Mouse (Mus musculus) lung, embryonic 16.5 days (tissue): ENCODE results near the gene Tmem88b. TPM values are rescaled to one million over a fixed set of nuclear protein-coding genes. Genes with fewer than 3 reads are reported as not detected.
A peak's percentile ranks its signal among the peaks of the same experiment; 100 is the strongest.

Source experiments
- ATAC-seq: fragments of 200-750 bp; cut with Nextera tagmentation; 2 replicates; pipeline ENCODE4 v1.8.0; 2017; ENCODE audit warnings: low read depth, mild to moderate bottlenecking, moderate library complexity
- H3K27ac ChIP-seq: fragments of 300-500 bp; sonication (generic); 2 replicates; pipeline ENCODE4 v1.5.1; 2014; ENCODE audit warnings: mild to moderate bottlenecking, control low read depth, low read length
- H3K27me3 ChIP-seq: fragments of 300-500 bp; sonication (generic); 2 replicates; pipeline ENCODE4 v1.6.1; 2014; ENCODE audit warnings: low read depth, low read length, mixed read lengths; ENCODE audit not compliant: control insufficient read depth, insufficient read depth
- H3K36me3 ChIP-seq: fragments of 300-500 bp; sonication (generic); 2 replicates; pipeline ENCODE4 v1.6.1; 2014; ENCODE audit warnings: low read length; ENCODE audit not compliant: control insufficient read depth, insufficient read depth
- H3K4me1 ChIP-seq: fragments of 300-500 bp; sonication (generic); replicated peaks from 2 replicates; pipeline ENCODE4 v1.6.1; 2014; ENCODE audit warnings: low read length, mixed read lengths; ENCODE audit not compliant: control insufficient read depth, insufficient read depth
- H3K4me2 ChIP-seq: fragments of 300-500 bp; sonication (generic); 2 replicates; pipeline ENCODE4 v1.6.1; 2014; ENCODE audit warnings: low read depth, low read length, control low read depth
- H3K4me3 ChIP-seq: fragments of 300-500 bp; sonication (generic); 2 replicates; pipeline ENCODE4 v1.5.1; 2014; ENCODE audit warnings: mild to moderate bottlenecking, low read length, control low read depth
- H3K9ac ChIP-seq: fragments of 300-500 bp; sonication (generic); 2 replicates; pipeline ENCODE4 v1.6.1; 2014; ENCODE audit warnings: low read length, control low read depth
- H3K9me3 ChIP-seq: fragments of 300-500 bp; sonication (generic); 2 replicates; pipeline ENCODE4 v1.6.1; 2016; ENCODE audit warnings: low read length; ENCODE audit not compliant: control insufficient read depth
- WGBS: fragments of 180-500 bp; shearing (Covaris S2); extraction: QIAGEN DNeasy Blood & Tissue Kit; methylation state at CpG from one replicate; pipeline ENCODE4 v1.1.7; 2014; 5-methylcytosine and 5-hydroxymethylcytosine counted together
- microRNA-seq: library from miRNA; unstranded; fragments of <30 nt; microRNA quantifications from one replicate; pipeline ENCODE4, GENCODE M21; 2016
- polyA plus RNA-seq: library from polyadenylated mRNA; unstranded; fragments of >200 nt; fragmentation: Nextera tagmentation; extraction: Ambion mirVana; gene quantifications from 2 replicates; pipeline ENCODE4 v1.2.1, GENCODE M21; 2015

Gene Tmem88b
- polyA plus RNA-seq, 1 experiment from 2014 or later, result 0.21 TPM

DNA sequence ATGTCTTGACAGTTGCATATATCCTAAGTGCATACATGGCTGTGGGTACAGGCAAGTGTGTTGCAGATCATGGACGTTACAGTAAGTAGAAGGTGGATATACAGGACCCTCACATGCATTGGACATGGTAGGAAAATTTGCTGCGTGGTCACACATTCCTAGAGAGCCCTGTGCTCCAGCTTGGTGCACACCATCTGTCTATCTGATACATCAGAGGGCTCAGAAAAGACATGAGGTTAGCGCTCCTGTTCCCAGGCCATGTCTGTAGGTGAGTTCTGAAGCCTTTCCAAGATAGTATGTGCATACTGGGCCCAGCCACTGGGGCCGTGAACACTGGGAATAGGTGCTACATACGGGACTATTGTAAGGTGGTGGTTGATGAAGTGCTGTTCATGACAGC lies 49.3 kb downstream of the Tmem88b start:
- no peak for ATAC-seq
- Histone ChIP-seq H3K4me3 (no peak overlapping the region), H3K36me3 (peaks cover 10% of the 10 kb centered on the region; the same call in 1 of the 2 replicates), H3K9me3 (no peaks in the 10 kb centered on the region), H3K9ac (no peak overlapping the region), H3K27ac (no peak overlapping the region), H3K27me3 (no peaks in the 10 kb centered on the region), H3K4me1 (peaks cover 11% of the 10 kb centered on the region), H3K4me2 (no peak overlapping the region)
- WGBS, result 83% methylated on average over 5 of the region's 5 CpGs

DNA sequence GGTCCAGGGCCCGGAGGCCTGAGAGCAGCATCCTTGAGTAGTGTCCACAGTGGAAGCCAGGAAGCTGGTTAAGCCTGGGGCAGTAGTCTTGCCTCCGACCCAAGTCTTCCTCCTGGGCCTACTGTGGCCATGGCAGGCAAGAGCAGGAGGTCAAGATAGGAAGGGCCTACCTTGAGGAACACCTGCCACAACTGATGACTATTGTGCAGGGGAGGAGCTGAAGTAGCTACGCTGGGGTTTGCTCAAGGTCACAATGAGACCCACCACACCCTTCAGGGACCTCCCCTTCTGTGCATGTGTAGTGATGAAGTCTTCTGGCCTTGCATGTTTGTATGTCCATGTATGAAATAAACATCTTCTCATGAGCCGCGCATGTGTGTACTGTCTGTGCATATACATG lies 49.9 kb downstream of the Tmem88b start:
- Histone ChIP-seq H3K9me3 (no peaks in the 10 kb centered on the region), H3K4me3 (peak overlapping the region; percentile 80), H3K27ac (no peak overlapping the region), H3K9ac (peak overlapping the region; percentile 80), H3K27me3 (no peaks in the 10 kb centered on the region), H3K4me2 (peak overlapping the region; percentile 83), H3K36me3 (peaks cover 11% of the 10 kb centered on the region; the same call in 1 of the 2 replicates), H3K4me1 (peaks cover 11% of the 10 kb centered on the region)
- no peak for ATAC-seq
- WGBS, result 65% methylated on average over 5 of the region's 5 CpGs

DNA sequence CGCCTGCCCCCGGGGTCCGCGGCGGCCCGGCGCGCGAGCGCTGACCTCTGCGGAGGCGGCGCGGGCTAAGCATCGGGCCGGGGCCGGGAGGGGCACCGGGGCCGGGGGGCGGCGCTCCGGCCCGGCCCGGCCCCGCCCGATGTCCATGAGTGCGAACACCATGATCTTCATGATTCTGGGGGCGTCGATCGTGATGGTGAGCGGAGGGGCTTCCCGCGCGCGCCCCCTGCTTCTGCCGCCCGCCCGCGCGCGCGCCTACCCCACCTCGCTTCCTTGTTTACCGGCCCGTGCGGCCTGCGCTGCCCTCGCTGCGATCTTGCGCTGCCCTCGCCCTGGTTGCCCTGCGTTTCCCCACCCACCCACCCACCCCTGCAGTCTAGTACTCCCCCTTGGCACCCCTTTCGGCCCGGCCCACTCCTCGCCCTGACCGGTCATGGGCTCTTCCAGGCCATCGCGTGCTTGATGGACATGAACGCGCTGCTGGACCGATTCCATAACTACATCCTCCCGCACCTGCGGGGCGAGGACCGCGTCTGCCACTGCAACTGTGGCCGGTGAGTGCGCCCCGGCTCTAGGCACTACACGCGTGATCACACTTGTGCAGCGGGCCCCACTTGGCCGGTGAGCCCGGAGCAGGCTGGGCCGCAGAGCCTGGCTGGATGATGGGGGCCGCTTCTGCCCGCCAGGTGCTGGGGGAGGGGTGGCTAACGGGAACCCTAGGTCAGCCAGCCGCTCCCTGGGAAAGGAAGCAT lies 50.5 kb downstream of the Tmem88b start:
- H3K36me3 ChIP-seq, result peaks cover 5% of the 10 kb centered on the region; the same call in 1 of the 2 replicates
- under 1% methylated on average over 61 of the region's 79 CpGs for WGBS

DNA sequence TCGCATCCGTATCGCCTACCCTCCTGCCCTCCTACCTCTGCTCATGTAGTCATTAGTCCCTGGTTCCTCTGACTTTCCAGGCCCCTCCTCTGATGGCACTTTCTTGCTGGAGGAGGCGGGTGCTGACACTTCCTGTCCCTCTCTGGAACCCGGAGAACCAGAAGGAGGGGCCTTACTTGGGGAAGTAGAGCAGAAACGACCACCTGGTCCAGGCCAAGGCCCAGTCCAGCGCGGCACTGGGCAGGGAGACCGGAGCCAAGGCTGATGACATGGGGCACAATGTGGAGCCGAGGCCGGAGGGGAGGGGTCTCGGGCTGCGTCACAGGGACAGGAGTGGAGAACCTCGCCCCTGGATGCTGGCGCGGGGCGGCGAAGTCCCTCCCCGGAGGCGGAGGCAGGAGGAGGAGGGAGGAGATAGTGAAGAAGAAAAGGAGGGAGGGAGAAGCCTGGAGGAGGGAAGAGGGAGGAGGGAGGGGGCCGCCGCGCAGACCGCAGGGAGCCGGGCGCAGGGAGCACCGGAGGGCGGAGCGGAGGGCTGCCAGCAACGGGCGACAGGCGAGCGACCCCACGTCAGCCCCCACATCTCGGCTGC lies 51.2 kb downstream of the Tmem88b start, which contains the start of gene Tmem240:
Tmem240 (plus strand) TSS at position 451 of the 592 bp plus-strand sequence.
- Histone ChIP-seq H3K9ac (peak within 1 kb of the TSS; percentile 80), H3K27me3 (no peaks in the 10 kb centered on the region), H3K4me1 (peaks cover 11% of the 10 kb centered on the region), H3K27ac (peak within 1 kb of the TSS; percentile 62), H3K36me3 (peaks cover 2% of the 10 kb centered on the region; the same call in 1 of the 2 replicates), H3K4me3 (peak within 1 kb of the TSS; percentile 80), H3K9me3 (no peaks in the 10 kb centered on the region), H3K4me2 (peak within 1 kb of the TSS; percentile 83)
- ATAC-seq, result peak; percentile 95
- under 1% methylated on average over 32 of the region's 35 CpGs for WGBS

More for the DNA sequence above, 50.5 kb downstream of the Tmem88b start:
- peak; percentile 82 for ATAC-seq
- H3K9ac ChIP-seq, result peak overlapping the region; percentile 80
- H3K9me3 ChIP-seq, result no peaks in the 10 kb centered on the region
- peaks cover 11% of the 10 kb centered on the region for H3K4me1 ChIP-seq
- peak overlapping the region; percentile 83 for H3K4me2 ChIP-seq
- H3K27me3 ChIP-seq, result no peaks in the 10 kb centered on the region
- H3K4me3 ChIP-seq, result peak overlapping the region; percentile 80
- H3K27ac ChIP-seq, result no peak overlapping the region; the same call in none of the 2 replicates

DNA sequence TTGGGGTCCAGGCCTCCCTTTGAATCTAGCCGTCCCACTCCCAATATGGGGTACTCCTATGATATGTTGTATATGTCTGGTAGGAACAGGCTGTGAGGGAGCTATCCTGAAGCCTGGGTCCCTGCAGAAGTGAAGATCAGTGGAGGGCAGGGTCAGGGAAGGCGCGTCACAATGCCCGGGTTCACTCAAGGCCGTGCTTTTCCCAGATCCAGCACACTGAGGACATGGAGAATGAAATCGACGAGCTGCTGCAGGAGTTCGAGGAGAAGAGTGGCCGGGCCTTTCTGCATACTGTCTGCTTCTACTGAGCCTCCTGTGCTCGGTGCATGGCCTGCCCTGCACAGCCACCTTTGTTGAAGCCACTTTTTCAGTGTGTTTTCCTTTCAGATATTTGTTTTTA lies 52.4 kb downstream of the Tmem88b start:
- ATAC-seq, result no peak
- Histone ChIP-seq H3K27ac (no peak overlapping the region), H3K9ac (no peak overlapping the region), H3K4me2 (no peak overlapping the region), H3K36me3 (peaks cover 2% of the 10 kb centered on the region; the same call in 1 of the 2 replicates), H3K4me3 (no peak overlapping the region), H3K27me3 (no peaks in the 10 kb centered on the region), H3K4me1 (peaks cover 11% of the 10 kb centered on the region), H3K9me3 (no peaks in the 10 kb centered on the region)
- 84% methylated on average over 10 of the region's 10 CpGs for WGBS

Small RNA genes lying within 50 kb of the gene (microRNA-seq; reads per million reads assigned to microRNA genes)
- gene Gm27743, result not detected

Other genes starting within 250 kb of the Tmem88b start
- 71.9 and 76.3 TPM in 2 replicates for gene Nadk, start 223.5 kb downstream of the Tmem88b start, polyA plus RNA-seq
- gene Slc35e2, start 184.5 kb downstream of the Tmem88b start, polyA plus RNA-seq, result 5.9 and 6.5 TPM in 2 replicates
- gene Cdk11b, start 161.0 kb downstream of the Tmem88b start, polyA plus RNA-seq, result 51.8 and 54.6 TPM in 2 replicates
- gene Gm10563, start 140.5 kb downstream of the Tmem88b start, polyA plus RNA-seq, result not detected in 2 replicates
- gene Mmp23, start 132.5 kb downstream of the Tmem88b start, polyA plus RNA-seq, result 43.3 and 47.2 TPM in 2 replicates
- 27.8 and 31.9 TPM in 2 replicates for gene Mib2, start 116.7 kb downstream of the Tmem88b start, polyA plus RNA-seq
- 1.3 and 1.4 TPM in 2 replicates for gene Fndc10, start 91.5 kb downstream of the Tmem88b start, polyA plus RNA-seq
- gene Ssu72, start 81.1 kb downstream of the Tmem88b start, polyA plus RNA-seq, result 139 and 148 TPM in 2 replicates
- 0.15 and 0.29 TPM in 2 replicates for gene Tmem240, start 51.1 kb downstream of the Tmem88b start, polyA plus RNA-seq
- 68.4 and 73.3 TPM in 2 replicates for gene Atad3a, start 24.8 kb downstream of the Tmem88b start, polyA plus RNA-seq
- 7.5 and 8.6 TPM in 2 replicates for gene Vwa1, start 11.2 kb downstream of the Tmem88b start, polyA plus RNA-seq
- gene Ankrd65, start 4.6 kb upstream of the Tmem88b start, polyA plus RNA-seq, result 0.69 and 1.0 TPM in 2 replicates
- 177 and 194 TPM in 2 replicates for gene Mrpl20, start 17.0 kb upstream of the Tmem88b start, polyA plus RNA-seq
- gene Ccnl2, start 26.6 kb upstream of the Tmem88b start, polyA plus RNA-seq, result 179 and 185 TPM in 2 replicates
- 141 and 146 TPM in 2 replicates for gene Aurkaip1, start 45.4 kb upstream of the Tmem88b start, polyA plus RNA-seq
- 246 and 255 TPM in 2 replicates for gene Mxra8, start 53.8 kb upstream of the Tmem88b start, polyA plus RNA-seq
- gene Dvl1, start 61.5 kb upstream of the Tmem88b start, polyA plus RNA-seq, result 4.5 and 6.0 TPM in 2 replicates
- gene Tas1r3, start 77.5 kb upstream of the Tmem88b start, polyA plus RNA-seq, result 0.24 and 0.30 TPM in 2 replicates
- gene Cptp, start 83.6 kb upstream of the Tmem88b start, polyA plus RNA-seq, result 15.6 and 16.4 TPM in 2 replicates
- gene Ints11, start 83.7 kb upstream of the Tmem88b start, polyA plus RNA-seq, result 74.2 and 75.8 TPM in 2 replicates
- 39.7 and 43.2 TPM in 2 replicates for gene Pusl1, start 105.9 kb upstream of the Tmem88b start, polyA plus RNA-seq
- gene Acap3, start 105.9 kb upstream of the Tmem88b start, polyA plus RNA-seq, result 17.5 and 20.0 TPM in 2 replicates
- gene Ube2j2, start 158.0 kb upstream of the Tmem88b start, polyA plus RNA-seq, result 77.2 and 86.4 TPM in 2 replicates
- gene C1qtnf12, start 176.4 kb upstream of the Tmem88b start, polyA plus RNA-seq, result 37.2 and 39.3 TPM in 2 replicates
- gene B3galt6, start 206.8 kb upstream of the Tmem88b start, polyA plus RNA-seq, result 12.2 and 12.8 TPM in 2 replicates
- gene Sdf4, start 207.0 kb upstream of the Tmem88b start, polyA plus RNA-seq, result 156 and 162 TPM in 2 replicates
- 1.1 and 2.4 TPM in 2 replicates for gene Tnfrsf4, start 228.0 kb upstream of the Tmem88b start, polyA plus RNA-seq
- 1.5 and 2.3 TPM in 2 replicates for gene Tnfrsf18, start 240.3 kb upstream of the Tmem88b start, polyA plus RNA-seq